Mouse (Mus musculus): Measurements from ENCODE around the gene Rab8b.

GRCm38 (mm10) chr9:66961478-66961877 is 42.0 kb upstream of the Rab8b start:
- TF ChIP-seq USF1 (IDR thresholded peaks at IDR 0.05; ENCODE audit: low read depth) (no peak), POLR2AphosphoS2 (IDR thresholded peaks at IDR 0.05; ENCODE audit: insufficient read length, low read depth) (no peak), CEBPB (IDR thresholded peaks at IDR 0.05; ENCODE audit: insufficient read depth, poor library complexity, severe bottlenecking) (no peak), TCF12 (IDR thresholded peaks at IDR 0.05; ENCODE audit: insufficient read depth, poor library complexity, severe bottlenecking) (no peak), MYOD1 (IDR thresholded peaks at IDR 0.05; ENCODE audit: control insufficient read depth in 1 of 3, insufficient read length in 2 of 3, low read depth in 2 of 3) (no peak), POLR2A (IDR thresholded peaks at IDR 0.05; ENCODE audit: insufficient read length, low read depth) (no peak), REST (IDR thresholded peaks at IDR 0.05; ENCODE audit: insufficient read depth, insufficient read length) (no peak), TCF3 (IDR thresholded peaks at IDR 0.05; ENCODE audit: insufficient read length, low read depth) (no peak)
